Mouse (Mus musculus): Measurements from ENCODE around the gene Rras. TPM values are rescaled to one million over a fixed set of nuclear protein-coding genes. Genes with fewer than 3 reads are reported as not detected.

Rras gene
- total RNA-seq (2021) (100 to 1,000 TPM in 1 of 2 experiments, 10 to 100 TPM in 1; 93.7 to 118 TPM), polyA plus RNA-seq (2012; rRNA removed) (161 and 176 TPM in 2 replicates)
- long read RNA-seq, transcript Rras-201 (6 exons, 995 nt): major isoform, 89 of 96 reads
- long read RNA-seq, partial matches to known transcripts: 4 of 96 reads
- long read RNA-seq, other reads (novel, unspliced or antisense): 3 of 96 reads

DNA sequence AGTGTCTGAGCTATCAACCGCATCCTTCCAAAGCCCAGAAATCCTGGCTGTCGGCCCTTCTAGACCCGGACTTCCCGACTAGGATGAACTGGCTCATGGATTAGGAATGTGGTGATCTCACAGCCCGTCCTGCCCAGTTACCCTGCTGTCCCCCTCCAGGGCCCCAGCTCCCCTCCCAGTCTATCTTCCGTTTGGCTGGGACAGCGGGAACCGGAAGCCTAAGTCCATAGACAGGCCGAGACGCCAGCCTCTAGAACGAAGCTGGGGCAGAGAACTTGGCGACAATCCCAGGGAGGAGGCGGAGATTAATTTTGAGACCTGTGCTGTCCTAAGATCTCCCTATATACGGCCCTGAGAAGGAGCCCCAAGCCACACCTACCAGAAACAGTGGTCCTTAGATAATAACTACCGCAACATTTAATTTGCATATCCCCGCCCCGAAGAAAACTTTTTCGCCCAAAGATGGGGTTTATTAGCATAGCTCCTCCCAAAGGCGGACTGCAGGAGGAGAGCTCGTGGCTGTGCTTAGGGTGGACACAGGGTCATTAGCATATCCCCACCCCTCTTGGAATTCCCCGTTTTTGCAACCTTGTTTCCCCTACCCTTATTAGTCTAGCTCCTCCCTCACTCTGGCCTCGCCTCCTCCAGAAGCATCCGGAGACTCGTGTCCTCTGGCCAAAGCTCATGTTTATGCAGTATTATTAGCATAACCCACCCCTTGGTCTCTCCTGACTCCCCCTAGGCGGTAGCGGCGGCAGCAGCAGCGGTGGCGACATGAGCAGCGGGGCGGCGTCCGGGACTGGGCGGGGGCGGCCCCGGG is at the start of gene Rras:
TSS of gene Rras (plus strand) at position 720 of the 820 bp plus-strand sequence.
- peak; percentile 96 for DNase-seq

DNA sequence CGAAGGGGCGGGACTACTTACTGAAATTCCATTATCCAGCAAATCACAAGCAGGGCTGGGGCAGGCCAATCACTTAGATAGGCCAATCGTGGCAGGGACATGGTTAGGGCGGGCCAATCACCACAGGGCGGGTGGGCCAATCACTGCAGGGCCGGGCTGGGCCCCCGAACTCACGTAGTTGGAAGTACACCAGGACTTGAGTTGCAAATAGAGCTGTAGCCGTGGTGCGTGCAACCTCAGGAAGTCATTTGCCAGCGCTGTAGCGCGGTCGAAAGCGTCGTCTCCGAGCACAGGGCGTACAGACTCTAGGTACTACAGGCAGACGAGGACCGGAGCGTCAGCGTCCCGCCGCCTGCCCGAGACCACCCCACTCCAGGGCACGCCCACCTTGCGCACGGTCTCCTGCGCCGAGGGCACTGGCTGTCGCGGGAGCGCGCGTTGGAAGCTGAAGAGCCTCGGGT is 47.5 kb upstream of the Rras start:
- DNase-seq: peak; percentile 92

DNA sequence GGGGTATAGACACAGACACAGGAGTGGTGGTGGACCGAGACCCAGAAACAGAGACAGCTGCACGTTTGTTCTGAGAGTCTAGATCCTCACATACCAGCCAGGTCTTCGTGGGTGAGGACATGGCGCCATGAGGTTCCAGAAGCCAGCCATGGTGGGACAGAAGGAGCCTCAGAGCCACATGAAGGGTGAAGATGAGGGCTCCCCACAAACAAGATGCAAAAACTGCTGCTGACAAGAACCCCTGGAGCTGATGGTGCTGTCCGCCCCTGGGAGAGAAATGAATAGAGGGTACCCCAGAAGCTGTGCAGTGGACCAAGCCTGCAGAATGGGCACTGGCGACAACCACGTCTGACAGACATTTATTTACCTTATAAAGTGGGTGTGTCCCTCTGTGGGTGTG is 46.6 kb upstream of the Rras start:
- DNase-seq: no peak

DNA sequence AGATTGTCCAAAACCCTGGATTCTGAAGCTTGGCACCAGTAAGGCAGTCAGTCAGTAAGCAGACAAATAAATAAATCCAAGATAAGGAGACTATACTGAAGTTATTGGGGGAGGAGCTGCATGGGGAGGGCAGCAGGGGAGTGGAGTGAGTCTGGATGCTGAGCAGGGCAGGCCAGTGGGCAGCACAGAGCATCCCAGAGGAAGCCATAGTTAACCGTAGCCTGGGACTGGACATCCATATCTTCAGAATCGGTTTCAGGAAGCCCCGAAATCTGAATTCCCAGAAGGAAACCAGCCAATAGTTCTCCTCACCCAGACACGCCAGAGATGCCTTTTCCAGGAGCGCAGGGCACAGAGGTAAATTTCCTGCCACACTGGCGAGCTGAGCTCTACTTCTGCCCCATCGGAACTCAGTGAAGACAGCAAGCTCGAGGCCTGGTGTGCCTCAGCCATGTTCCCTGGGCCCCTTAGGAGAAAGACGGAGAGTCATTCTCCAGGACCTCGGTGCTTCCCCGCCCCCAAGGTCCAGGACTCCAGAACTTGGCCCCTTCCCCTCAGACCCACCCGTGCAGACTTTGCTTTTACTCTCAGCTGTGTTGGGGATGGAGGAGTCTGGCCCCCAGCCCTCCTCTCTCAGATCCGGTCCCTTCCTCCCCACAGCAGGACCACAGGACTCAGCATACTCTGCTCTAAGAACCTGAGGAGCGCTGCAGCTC is 44.2 kb upstream of the Rras start:
- no peak for DNase-seq

DNA sequence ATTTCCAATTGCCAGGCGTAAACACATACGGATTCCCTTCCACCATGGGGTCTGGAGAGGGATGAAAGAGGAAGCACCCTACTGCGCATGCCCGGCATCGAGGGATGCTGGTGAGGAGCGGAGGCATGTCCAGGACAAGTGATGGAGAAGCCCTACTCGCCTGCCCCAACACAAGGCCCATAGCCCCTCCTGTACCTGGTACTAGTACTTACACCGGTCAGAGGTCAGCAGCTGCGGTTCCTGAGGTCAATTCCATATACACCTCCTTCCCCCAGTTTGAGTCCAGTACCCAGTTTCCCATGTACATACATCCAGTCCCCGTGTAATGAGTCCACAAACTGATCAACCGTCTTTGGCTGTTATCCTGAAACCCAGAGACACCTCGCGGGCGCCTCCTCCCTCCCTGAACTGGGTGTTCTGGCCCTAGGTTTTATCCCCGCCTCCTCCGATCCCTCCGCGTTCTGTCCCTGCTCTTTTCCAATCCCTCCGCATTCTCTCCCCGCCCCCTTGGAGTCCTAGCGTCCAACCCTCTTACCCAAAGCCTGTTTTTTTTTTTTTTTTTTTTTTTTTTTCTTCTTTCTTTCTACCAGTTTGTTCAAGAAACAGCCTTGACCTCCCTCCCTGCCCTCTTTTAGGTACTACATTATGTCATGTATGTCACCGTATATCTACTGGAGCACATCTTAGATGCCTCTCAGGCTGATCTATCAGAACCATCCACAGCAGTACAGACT is 43.2 kb upstream of the Rras start, which contains the start of gene Cpt1c:
TSS of gene Cpt1c (minus strand) at position 469 of the 734 bp plus-strand sequence.
- DNase-seq: peak; percentile 85

DNA sequence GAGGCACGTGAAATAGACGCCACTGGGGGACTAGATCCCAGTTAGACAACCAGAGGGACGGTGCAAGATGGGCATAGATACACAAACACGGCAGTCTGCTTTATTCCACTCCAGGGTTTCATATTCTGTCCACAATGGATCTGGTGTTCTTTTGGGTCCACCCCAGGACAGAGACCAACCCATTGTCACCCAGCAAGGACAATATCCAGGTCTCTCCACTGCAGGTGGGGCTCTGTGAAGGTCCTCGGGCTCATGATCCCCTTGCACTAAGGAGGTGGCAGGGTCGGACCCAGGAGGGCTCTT is 42.7 kb upstream of the Rras start:
- no peak for DNase-seq

DNA sequence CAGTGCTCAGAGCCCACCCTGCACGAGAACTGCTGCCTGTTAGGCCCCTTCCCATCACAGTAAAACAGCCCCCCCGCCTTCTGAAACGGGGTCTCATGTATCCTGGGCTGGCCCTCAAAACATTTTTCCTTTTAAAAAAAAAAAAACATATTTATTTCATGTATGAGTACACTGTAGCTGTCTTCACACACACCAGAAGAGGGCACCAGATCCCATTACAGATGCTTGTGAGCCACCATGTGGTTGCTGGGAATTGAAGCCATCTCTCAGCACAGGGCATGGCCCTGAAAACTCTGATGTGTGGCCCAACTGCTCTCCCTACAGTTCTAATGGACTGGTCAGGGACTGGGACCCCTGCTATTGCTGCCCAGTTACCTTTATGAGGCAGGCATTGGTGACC is 39.5 kb upstream of the Rras start:
- no peak for DNase-seq

DNA sequence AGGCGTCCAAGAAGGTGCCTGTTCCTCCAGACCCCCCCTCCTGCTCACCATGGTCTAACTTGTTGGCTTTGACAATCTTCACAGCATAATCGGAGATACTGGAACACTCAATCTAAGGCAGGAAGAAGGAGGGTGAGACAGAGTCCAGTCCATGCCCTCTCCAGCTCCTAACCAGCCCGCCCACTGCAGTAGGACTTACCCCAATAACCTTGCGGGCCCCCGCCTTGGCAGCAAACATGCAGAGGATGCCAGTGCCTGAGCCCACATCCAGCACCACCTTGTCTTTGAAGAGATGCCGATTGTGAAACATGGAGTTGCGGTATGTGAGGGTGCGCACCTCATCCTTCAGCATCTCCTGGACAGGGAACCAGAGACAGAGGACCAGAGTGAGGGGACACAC is 36.2 kb upstream of the Rras start:
- DNase-seq: no peak

DNA sequence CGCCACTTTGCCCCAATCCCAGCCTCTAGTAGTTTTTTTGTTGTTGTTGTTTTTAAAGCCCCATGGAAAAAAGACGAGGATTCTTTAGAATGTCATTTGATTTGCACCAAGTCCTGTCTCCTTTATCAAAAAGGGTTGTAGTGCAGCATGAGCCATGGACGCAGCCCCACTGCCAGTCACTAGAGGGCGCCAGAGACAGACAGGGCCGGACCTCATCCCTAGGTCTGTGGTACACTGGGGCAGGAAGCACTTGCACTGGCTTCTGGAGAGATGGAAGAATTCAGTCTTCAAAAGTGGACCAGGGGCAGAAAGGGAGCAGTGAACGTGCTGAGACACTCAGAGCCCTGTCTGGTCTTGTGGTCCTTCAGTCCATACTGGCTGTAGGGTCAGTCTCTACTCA is 34.7 kb upstream of the Rras start:
- peak; percentile 89 for DNase-seq

DNA sequence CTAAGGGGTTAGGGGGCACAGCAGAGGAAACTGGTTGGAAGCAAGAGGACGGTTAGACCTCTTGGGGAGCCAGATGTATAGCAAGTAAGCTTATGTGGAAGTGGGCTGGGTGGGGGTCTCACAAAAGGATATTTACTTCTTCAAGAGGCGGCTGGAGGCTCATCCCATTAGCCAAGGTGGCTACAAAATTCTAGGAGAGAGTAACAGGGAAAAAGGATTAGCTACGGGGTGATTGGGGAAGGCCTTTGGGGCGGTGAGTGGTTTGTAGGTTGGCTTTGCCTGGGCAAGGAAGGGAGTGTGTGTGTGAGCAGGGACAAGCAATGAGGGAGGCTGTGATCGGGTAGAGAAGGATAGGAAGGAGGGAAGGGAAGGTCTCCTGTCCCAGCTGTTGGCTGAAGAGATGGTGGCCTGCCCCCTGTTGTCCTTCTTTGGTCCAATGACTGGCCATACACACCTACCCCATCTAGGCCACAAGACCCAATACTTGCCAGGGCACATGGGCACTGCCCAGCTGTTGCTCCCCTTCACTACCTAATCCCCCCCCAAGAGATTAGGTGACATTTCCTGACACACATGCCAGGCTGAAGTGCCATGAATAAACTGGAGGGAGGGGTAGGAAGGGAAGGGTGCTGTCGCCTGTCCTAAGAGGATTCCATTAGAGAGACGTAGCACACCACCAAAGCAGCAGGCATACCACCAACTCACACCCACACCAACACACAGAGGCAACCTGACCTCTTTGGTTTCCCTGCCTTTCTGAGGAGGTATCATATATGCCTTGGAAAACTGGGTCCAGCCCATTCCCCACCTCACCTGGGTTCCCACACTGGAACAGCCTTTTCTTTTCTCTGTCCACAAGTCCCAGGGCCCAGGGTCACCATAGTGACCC is 33.6 kb upstream of the Rras start:
- no peak for DNase-seq

DNA sequence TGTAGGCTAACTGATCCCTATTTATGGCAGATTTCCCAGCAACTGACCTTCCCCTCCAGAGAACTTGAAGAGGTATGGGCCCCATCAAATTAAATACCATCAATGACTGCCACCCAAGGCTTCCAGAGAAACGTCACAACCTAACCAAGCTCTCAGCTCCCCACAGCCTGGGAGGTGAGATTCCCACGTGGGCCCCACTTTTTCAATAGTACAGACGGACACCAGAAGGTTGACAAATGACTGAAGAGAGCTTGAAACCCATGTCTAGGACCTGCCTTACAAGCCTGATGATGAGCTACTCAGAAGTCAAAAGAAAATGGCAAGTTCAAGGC is 33.0 kb upstream of the Rras start:
- no peak for DNase-seq

DNA sequence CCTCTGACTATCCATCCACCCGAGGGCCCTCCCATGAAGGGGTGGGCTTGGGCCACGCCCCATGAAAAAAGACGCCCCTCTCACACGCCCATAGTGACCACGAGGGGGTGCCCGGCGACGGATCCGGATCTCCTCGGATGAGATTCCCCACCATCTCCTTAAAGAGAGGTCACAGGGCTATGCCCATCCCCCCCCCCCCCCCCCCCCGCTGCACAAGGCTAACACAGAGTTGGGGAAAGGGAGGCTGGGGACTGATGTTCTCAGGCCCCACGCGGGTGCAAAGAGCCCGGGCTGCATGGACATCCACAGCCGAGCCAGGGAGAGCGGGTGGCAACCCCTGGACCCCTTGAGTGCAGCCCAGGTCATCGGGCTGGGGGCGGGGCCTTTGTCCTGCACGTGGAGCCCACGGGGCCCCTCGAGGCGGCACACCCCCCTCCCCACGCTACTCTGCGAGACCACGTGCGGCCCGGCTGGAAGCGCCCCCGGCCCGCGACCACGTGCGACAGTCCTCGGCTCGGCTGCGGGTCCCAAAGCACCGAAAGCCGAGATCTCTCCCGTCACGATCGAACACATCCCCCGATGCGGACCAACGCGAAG is 32.1 kb upstream of the Rras start:
- peak; percentile 84 for DNase-seq

DNA sequence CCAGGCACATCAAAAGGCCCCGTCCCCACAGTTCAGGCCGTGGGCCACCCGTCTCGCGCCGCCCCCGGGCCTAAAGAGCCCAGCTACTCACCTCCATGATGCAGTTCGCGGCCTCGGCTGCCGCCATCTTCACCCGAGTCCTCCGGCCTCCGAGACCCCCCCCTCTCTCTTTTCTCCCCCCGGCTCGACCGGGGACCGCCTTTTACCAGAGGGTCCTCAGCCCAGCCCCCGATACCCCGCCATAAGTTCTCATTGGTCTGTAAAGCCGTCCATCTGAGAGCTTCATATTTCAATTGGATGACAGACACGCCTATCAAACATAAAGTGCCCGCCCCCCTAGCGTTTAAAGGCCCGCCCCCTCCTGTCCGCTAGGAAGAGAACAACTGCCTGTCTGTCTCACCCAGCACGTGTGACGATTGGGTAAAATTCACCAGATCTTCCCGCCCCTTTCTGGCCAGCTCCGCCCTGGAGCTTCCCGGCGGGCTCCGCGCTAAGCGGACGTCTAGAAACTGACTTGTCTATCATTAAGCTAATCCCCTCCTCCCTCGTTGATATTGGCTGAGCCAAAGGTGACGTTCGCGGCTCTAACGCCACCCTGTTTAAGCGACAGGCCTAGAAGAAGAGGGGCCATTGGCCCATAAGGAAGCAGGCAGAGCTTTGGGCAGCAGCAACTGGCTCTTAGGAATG is 31.4 kb upstream of the Rras start, which contains the start of gene Prmt1:
TSS of gene Prmt1 (minus strand) at position 377 of the 687 bp plus-strand sequence.
- peak; percentile 99 for DNase-seq

DNA sequence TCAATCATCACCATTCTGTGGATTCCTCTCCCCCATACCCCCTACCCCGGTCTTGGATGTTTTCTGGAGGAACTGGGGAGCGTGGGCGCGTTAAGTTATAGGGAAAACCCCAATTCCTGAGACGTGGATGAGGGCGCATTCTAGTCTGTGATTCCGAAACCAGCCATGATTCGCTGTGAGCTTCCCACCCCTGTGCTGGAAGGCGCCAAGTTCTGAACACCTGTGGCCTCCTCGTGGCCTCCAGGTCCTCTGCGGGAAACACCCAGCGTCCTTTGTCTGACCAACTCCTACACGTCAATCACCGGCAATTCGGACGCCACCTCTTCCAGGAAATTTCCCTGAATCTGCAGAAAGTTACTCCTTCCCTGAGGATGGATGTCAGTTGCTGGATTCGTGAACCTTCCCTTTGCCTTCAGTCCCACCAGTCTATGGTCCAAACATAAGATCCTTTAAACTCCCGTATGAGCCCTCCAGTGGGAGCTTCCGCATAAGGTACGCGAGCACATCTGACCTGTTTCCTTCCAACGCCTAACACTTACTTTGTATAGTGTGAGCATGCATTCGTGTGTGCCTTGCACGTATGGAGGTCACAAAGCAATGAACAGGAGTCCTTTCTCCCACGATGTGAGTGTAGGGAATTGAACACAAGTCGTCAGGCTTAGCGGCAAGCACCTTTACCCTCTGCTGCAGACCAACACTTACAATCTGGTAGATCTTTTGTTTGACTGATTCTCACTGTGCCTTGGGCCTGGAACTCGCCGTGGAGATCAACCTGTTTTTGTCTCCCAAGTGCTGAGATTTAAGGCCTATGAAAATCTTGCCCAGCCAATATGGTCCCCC is 30.7 kb upstream of the Rras start:
- no peak for DNase-seq

DNA sequence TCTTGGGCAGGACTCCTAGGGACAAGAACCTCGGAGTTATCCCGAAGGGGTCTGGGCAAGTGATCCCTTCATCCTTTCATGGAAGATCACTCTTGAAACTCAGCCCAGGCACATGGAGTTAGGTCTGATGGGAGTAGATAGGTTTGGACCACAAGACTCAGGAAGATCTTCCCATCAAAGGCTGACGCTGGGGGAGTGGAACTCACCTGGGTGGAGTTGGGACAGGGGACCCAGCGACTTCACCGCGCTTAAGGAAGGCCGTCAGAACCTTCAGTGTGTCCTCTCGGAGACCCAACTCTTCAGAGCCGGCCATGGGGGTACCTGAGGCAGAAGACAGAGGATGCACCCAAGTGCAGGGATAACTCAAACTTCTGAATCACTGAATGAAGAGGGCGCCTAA is 21.1 kb upstream of the Rras start:
- no peak for DNase-seq

DNA sequence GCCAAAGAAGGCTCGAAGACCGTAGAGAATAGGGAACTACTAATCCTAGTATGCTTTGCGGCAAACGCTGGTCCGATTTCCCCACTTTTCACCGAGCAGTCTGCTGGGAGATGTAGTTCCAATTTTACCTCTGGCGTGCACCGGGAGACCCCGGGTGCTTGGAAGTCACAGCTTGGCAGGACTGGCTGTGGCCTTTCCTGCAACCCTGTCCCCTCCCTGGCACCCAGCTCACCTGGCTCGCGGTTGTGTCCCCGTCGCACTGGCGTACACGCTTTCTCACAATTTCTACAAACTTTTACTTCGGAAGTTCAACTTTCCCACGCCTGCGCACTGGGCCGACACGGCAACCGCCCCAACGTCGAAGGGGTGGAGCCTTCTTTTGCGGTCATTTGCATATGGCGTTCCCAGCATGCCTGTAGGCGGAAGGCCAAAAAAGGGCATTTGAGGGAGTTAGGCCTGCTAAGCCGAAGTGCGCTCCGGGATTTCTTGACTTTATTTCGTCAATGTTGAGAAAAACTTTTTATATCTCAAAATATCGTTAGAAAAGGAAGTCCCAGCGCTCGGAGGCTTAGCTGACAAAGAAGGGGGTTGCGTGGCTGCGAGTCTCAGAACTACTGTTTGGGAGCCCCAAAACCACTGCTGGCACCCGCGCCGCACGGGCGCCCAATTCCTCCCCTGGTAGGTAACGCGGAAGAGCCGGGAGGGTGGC is 20.4 kb upstream of the Rras start, which contains the start of gene Irf3:
TSS of gene Irf3 (plus strand) at position 418 of the 709 bp plus-strand sequence.
- peak; percentile 96 for DNase-seq

DNA sequence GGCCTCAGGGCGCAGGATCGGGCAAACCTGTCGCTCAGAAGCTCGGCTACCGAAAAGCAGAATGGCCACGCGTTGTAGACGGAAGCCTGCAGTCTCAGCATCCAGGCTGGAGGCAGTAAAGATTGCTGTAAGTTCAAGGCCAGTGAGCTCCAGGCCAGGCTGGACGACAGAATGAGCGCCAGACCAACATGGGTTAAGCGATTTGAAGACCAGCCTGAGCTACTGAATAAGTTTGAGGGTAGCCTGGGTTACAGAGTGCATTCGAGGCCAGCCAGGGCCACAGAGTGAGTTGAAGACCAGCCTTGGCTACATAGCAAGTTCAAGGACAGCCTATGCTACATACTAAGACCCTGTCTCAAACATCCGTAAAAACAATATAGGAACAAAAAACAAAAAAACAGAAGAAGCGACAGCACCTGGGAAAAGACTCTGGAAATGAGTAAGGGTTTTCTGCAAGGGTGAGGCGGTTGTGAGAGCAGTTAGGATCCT is 19.8 kb upstream of the Rras start:
- DNase-seq: no peak

DNA sequence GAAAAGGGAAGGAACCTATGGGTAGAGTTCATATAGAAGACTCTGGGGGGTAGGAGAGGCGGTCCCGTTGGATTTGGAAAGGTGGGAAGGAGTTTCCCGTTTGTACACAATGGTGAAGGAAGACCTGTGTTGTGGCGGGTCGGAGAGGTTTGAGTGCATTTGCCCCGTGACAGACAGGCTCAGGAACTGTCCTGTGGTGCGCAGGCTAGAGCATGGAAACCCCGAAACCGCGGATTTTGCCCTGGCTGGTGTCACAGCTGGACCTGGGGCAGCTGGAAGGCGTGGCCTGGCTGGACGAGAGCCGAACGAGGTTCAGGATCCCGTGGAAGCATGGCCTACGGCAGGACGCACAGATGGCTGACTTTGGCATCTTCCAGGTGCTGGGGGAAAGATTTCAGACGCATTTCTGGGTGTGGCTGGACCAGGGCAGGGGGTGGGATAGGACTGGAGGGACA is 19.2 kb upstream of the Rras start, which contains the start of gene Bcl2l12:
TSS of gene Bcl2l12 (minus strand) at position 212 of the 455 bp plus-strand sequence.
- DNase-seq: peak; percentile 84

Data from adrenal gland, adult 2 months (tissue).